Mouse (Mus musculus): ENCODE measurements around the gene Myo15. TPM values are rescaled to one million over a fixed set of nuclear protein-coding genes. Genes with fewer than 3 reads are reported as not detected.
"Not testable (repeated sequence)": the region's sequence is repeated elsewhere in the genome, so short reads cannot be mapped to it uniquely, and the experiment has no call there.

Myo15 gene
- polyA plus RNA-seq, 2 experiments from 2014 or later, result 0.03 TPM; not detected in 1

GRCm38 (mm10) chr11:60508950-60509349 is 39.8 kb downstream of the Myo15 start:
- no peak for ATAC-seq

GRCm38 (mm10) chr11:60509500-60509899 is 40.4 kb downstream of the Myo15 start:
- no peak for ATAC-seq

GRCm38 (mm10) chr11:60511893-60512292 is 42.8 kb downstream of the Myo15 start:
- ATAC-seq, result no peak

- no peak for ATAC-seq
Observed at GRCm38 (mm10) chr11:60512520-60512919, 43.4 kb downstream of the Myo15 start.

- ATAC-seq, result no peak
Observed at GRCm38 (mm10) chr11:60514941-60515340, 45.8 kb downstream of the Myo15 start.

- ATAC-seq, result no peak
Observed at GRCm38 (mm10) chr11:60518305-60518704, 49.2 kb downstream of the Myo15 start.

- ATAC-seq, result no peak
Observed at GRCm38 (mm10) chr11:60522027-60522426, 52.9 kb downstream of the Myo15 start.

GRCm38 (mm10) chr11:60522661-60523365 is 53.7 kb downstream of the Myo15 start:
- no peak for ATAC-seq

GRCm38 (mm10) chr11:60526461-60526860 is 57.3 kb downstream of the Myo15 start:
- ATAC-seq, result no peak

- ATAC-seq, result no peak
Observed at GRCm38 (mm10) chr11:60535676-60536075, 66.5 kb downstream of the Myo15 start.

GRCm38 (mm10) chr11:60536180-60536858 is 67.2 kb downstream of the Myo15 start, which contains the start of gene Alkbh5:
Alkbh5 (plus strand) TSS chr11:60536381.
- ATAC-seq, result no peak

- no peak for ATAC-seq
Observed at GRCm38 (mm10) chr11:60536859-60537467, 67.8 kb downstream of the Myo15 start.

GRCm38 (mm10) chr11:60537468-60538347 is 68.6 kb downstream of the Myo15 start:
- ATAC-seq, result peak; percentile 60

- peak; percentile 33 for ATAC-seq
Observed at GRCm38 (mm10) chr11:60538371-60539281, 69.5 kb downstream of the Myo15 start.

- ATAC-seq, result no peak
Observed at GRCm38 (mm10) chr11:60539540-60539939, 70.4 kb downstream of the Myo15 start.

- ATAC-seq, result no peak
Observed at GRCm38 (mm10) chr11:60540002-60540610, 71.0 kb downstream of the Myo15 start.

GRCm38 (mm10) chr11:60540761-60541160 is 71.6 kb downstream of the Myo15 start:
- no peak for ATAC-seq

- ATAC-seq, result no peak
Observed at GRCm38 (mm10) chr11:60541831-60542230, 72.7 kb downstream of the Myo15 start.

- not testable (repeated sequence) for ATAC-seq
Observed at GRCm38 (mm10) chr11:60543211-60543610, 74.1 kb downstream of the Myo15 start.

GRCm38 (mm10) chr11:60545433-60545832 is 76.3 kb downstream of the Myo15 start:
- ATAC-seq, result no peak

GRCm38 (mm10) chr11:60548112-60548511 is 79.0 kb downstream of the Myo15 start:
- ATAC-seq, result no peak

All from activated CD4-positive, CD25-positive, alpha-beta regulatory T cell, adult 4 months (primary cell).